Mouse (Mus musculus) megakaryocyte, embryonic 14.5 days (primary cell): Measurements from ENCODE around the gene Gm21750. TPM values are rescaled to one million over a fixed set of nuclear protein-coding genes. Genes with fewer than 3 reads are reported as not detected.
"Not testable (repeated sequence)": the region's sequence is repeated elsewhere in the genome, so short reads cannot be mapped to it uniquely, and the experiment has no call there.

ENCODE experiments used
- H3K27me3 ChIP-seq: replicated peaks from 2 replicates; pipeline ENCODE3; 2012; ENCODE audit warnings: inconsistent platforms
- H3K36me3 ChIP-seq: replicated peaks from 2 replicates; pipeline ENCODE3; 2012; ENCODE audit warnings: low read length, inconsistent platforms, mixed read lengths
- H3K4me1 ChIP-seq: 2 replicates; pipeline ENCODE4 v1.6.1; 2012; ENCODE audit warnings: inconsistent platforms
- H3K4me3 ChIP-seq: replicated peaks from 2 replicates; pipeline ENCODE3; 2012; ENCODE audit warnings: moderate library complexity, mild to moderate bottlenecking, inconsistent platforms
- H3K9me3 ChIP-seq: 2 replicates; pipeline ENCODE4 v1.6.1; 2012; ENCODE audit warnings: inconsistent platforms
- FLI1 ChIP-seq: IDR thresholded peaks from 2 replicates; pipeline ENCODE4 v1.6.1; 2012; ENCODE audit warnings: low read length, inconsistent platforms, mixed read lengths
- GATA1 ChIP-seq: IDR thresholded peaks from 3 replicates; pipeline ENCODE4 v1.6.1; 2012; ENCODE audit warnings: mixed read lengths, low read length, inconsistent platforms, borderline replicate concordance
- polyA plus RNA-seq: library from polyadenylated mRNA; stranded (reverse); fragments of >175 nt; gene quantifications from 2 replicates; pipeline ENCODE4 v1.2.3, GENCODE M21; 2012; ENCODE audit warnings: low replicate concordance; ENCODE audit not compliant: insufficient read depth

Gene Gm21750
- polyA plus RNA-seq, result not detected in 2 replicates

- H3K27me3 ChIP-seq, H3K36me3 ChIP-seq, H3K4me3 ChIP-seq, H3K9me3 ChIP-seq, H3K4me1 ChIP-seq: not testable (repeated sequence)
Measured at GRCm38 (mm10) chr14:73660925-73661324, at the start of gene Gm21750. Gm21750 (plus strand) TSS chr14:73661225.

- H3K4me3 ChIP-seq, H3K36me3 ChIP-seq, H3K4me1 ChIP-seq: not testable (repeated sequence)
- Histone ChIP-seq H3K27me3 (peaks cover 16% of the 10 kb centered on the region), H3K9me3 (peaks cover 15% of the 10 kb centered on the region)
Measured at GRCm38 (mm10) chr14:73614961-73615360, 46.1 kb upstream of the Gm21750 start.

DNA sequence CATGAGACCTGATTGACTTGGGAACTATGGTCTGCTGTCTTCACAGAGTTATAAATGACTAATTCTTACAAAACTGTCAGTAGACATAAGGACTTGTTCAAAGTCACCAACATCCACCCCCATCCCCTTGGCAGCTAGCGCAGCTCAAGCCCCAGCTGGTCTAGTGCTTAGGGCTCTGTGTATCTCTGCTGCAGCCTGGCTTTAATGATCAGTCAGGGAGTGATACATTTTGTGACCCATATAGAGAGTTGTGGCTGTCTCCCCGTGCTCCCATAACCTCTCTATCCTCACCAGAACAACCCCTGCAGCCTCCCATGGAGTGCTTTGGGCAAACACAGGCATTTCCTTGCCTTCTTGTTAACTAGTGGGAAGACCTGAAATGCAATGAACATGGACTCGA, 40.1 kb upstream of the Gm21750 start:
- no peak for TF ChIP-seq GATA1
- no peak for TF ChIP-seq FLI1
- no peak overlapping the region for H3K4me3 ChIP-seq
- H3K36me3 ChIP-seq, result no peaks in the 10 kb centered on the region
- H3K4me1 ChIP-seq, result peaks cover 8% of the 10 kb centered on the region; the same call in 1 of the 2 replicates
- peaks cover 21% of the 10 kb centered on the region for H3K9me3 ChIP-seq
- H3K27me3 ChIP-seq, result peaks cover 7% of the 10 kb centered on the region

GRCm38 (mm10) chr14:73622988-73623387, 38.0 kb upstream of the Gm21750 start:
- Histone ChIP-seq H3K9me3 (peaks cover 15% of the 10 kb centered on the region), H3K36me3 (no peaks in the 10 kb centered on the region), H3K4me3 (no peak overlapping the region), H3K27me3 (peaks cover 7% of the 10 kb centered on the region), H3K4me1 (peaks cover 11% of the 10 kb centered on the region; the same call in 1 of the 2 replicates)
- TF ChIP-seq FLI1, result no peak
- no peak for TF ChIP-seq GATA1

DNA sequence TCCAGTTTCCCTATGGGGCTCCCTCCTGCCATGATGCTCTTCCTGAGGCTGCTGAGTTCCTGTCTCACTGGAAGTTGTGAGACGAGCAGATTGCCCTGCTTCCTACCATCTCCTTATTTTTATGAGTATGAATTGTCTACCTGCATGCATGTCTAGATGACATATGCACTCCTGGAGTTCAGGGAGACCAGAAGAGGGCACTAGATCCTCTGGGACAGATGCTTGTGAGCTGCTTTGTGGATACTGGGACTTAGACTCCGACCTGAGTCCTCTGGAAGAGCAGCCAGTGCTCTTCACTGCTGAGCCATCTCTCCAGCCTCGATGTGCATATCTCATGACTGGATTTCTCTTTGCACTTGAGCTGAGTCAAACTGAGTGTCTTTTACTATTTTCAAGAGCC, 35.6 kb upstream of the Gm21750 start:
- H3K4me1 ChIP-seq, result peaks cover 12% of the 10 kb centered on the region; the same call in 1 of the 2 replicates
- no peak overlapping the region for H3K4me3 ChIP-seq
- peaks cover 6% of the 10 kb centered on the region; the same call in 1 of the 2 replicates for H3K9me3 ChIP-seq
- peaks cover 7% of the 10 kb centered on the region for H3K27me3 ChIP-seq
- no peak for TF ChIP-seq FLI1
- TF ChIP-seq GATA1, result no peak
- no peaks in the 10 kb centered on the region for H3K36me3 ChIP-seq

DNA sequence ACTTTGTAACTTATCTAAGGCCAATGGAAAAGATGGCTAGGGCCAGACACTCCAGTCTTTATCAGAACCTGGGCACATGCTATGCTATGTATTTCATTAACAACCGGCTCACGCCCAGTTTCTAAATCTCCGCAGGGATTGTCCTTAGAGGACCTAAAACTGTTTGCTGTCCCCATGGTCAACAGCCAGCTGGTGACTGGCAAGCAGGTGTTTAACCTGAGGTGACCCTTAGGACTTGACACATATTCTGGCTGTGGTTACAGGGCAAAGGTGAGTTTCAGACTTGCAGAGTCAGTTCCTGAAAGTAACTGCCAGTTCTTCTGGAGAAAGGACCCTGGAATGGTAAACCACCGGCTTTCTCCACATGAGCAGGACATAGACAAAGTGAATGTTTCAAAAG, 29.5 kb upstream of the Gm21750 start:
- TF ChIP-seq FLI1 (no peak), GATA1 (no peak)
- no peak overlapping the region for H3K4me3 ChIP-seq
- H3K36me3 ChIP-seq, result peaks cover 4% of the 10 kb centered on the region
- H3K9me3 ChIP-seq, result peaks cover 8% of the 10 kb centered on the region
- peaks cover 1% of the 10 kb centered on the region for H3K27me3 ChIP-seq
- H3K4me1 ChIP-seq, result peaks cover 13% of the 10 kb centered on the region

GRCm38 (mm10) chr14:73632648-73633263, 28.3 kb upstream of the Gm21750 start:
- TF ChIP-seq GATA1, result no peak
- no peak for TF ChIP-seq FLI1

GRCm38 (mm10) chr14:73634356-73634755, 26.7 kb upstream of the Gm21750 start:
- TF ChIP-seq GATA1 (no peak), FLI1 (no peak)
- H3K36me3 ChIP-seq, result peaks cover 4% of the 10 kb centered on the region
- H3K9me3 ChIP-seq, result peaks cover 8% of the 10 kb centered on the region
- H3K4me1 ChIP-seq, result peaks cover 36% of the 10 kb centered on the region
- peaks cover 1% of the 10 kb centered on the region for H3K27me3 ChIP-seq
- H3K4me3 ChIP-seq, result no peak overlapping the region

More at GRCm38 (mm10) chr14:73632648-73633263, 28.3 kb upstream of the Gm21750 start:
- peaks cover 8% of the 10 kb centered on the region for H3K9me3 ChIP-seq
- peaks cover 20% of the 10 kb centered on the region for H3K4me1 ChIP-seq
- H3K27me3 ChIP-seq, result peaks cover 1% of the 10 kb centered on the region
- peaks cover 4% of the 10 kb centered on the region for H3K36me3 ChIP-seq
- H3K4me3 ChIP-seq, result peak overlapping the region; percentile 5

DNA sequence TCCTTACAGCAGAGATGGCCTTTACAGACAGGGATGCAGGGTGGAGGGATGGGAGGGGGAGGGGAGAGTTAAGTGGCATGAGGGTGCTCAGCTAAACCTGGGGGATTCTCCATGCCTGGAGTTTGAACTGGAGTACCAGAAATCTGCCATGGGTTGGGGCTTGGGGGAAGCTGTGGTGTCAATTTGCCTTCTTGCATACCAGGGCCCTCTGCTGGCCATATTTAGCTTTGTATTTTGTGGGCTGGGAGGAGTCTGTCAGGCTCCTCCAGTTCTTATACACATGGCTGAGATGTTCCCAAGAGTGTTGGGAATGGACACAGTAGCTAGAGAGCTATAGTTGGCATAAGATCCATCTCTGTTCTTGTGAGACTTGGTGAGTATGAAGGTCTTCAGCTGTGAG, 23.6 kb upstream of the Gm21750 start:
- TF ChIP-seq FLI1, result no peak
- TF ChIP-seq GATA1, result no peak
- no peak overlapping the region for H3K4me3 ChIP-seq
- peaks cover 31% of the 10 kb centered on the region for H3K4me1 ChIP-seq
- peaks cover 4% of the 10 kb centered on the region for H3K36me3 ChIP-seq
- peaks cover 8% of the 10 kb centered on the region for H3K9me3 ChIP-seq
- H3K27me3 ChIP-seq, result no peaks in the 10 kb centered on the region

DNA sequence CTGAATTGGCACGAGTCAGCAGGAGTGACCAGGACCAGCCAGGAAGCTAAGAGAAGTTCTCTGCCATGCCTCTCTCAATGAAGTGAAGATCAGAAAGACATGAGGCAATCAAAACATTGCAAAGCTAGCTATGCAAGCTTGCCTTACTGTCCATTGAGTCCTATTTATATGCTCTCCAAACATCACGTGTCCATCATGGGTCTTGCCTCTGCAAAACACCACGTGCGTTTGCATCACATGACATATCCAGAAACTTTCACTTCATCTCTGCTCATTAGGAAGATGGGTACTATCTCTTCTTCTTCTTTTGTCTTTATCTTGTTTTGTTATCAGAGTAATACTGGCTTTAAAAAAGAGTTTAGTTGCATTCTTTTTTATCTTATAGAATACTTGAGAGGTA, 10.8 kb upstream of the Gm21750 start:
- no peaks in the 10 kb centered on the region for H3K9me3 ChIP-seq
- peaks cover 10% of the 10 kb centered on the region for H3K4me1 ChIP-seq
- peak overlapping the region; percentile 50 for H3K4me3 ChIP-seq
- H3K36me3 ChIP-seq, result no peaks in the 10 kb centered on the region
- H3K27me3 ChIP-seq, result no peaks in the 10 kb centered on the region
- no peak for TF ChIP-seq FLI1
- TF ChIP-seq GATA1, result no peak

DNA sequence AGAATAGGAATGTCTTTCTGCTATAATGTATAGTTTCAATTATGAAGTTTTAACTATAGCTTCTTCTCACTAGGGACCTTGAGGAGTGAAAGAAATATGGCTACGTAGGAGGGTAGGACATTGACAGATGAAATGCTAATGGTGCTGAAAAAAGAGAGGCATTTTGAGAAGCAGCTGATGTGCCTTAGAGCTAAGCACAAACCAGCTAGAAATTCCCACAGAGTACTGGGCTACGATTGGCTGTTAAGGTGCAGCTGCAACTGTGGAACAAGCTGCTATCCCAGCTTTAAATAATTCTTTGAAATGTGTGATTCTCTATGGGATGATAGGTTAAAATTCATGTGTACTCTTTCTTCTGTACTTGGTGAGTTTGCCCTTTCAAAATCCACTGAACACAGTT, 9.1 kb downstream of the Gm21750 start:
- peaks cover 2% of the 10 kb centered on the region for H3K27me3 ChIP-seq
- H3K36me3 ChIP-seq, result no peaks in the 10 kb centered on the region
- H3K4me1 ChIP-seq, result peaks cover 8% of the 10 kb centered on the region
- peaks cover 6% of the 10 kb centered on the region; the same call in 1 of the 2 replicates for H3K9me3 ChIP-seq
- no peak for TF ChIP-seq FLI1
- no peak for TF ChIP-seq GATA1
- no peak overlapping the region for H3K4me3 ChIP-seq
